Mouse (Mus musculus) erythroblast, embryonic 14.5 days (primary cell): ENCODE results near the gene Taf1.

Source experiments
- GATA1 ChIP-seq: IDR thresholded peaks from 2 replicates; pipeline ENCODE4 v1.6.1; 2012; ENCODE audit warnings: low read length, inconsistent platforms, mixed read lengths
- TAL1 ChIP-seq: IDR thresholded peaks from 3 replicates; pipeline ENCODE4 v1.6.1; 2012; ENCODE audit warnings: low read length, inconsistent platforms, mixed read lengths

GRCm38 (mm10) chrX:101640194-101641160 lies 107.9 kb downstream of the Taf1 start:
- TF ChIP-seq GATA1 (peak; percentile 87), TAL1 (no peak)
